Mouse (Mus musculus): ENCODE measurements around the gene Csnk1e.
"Not testable (repeated sequence)": the region's sequence is repeated elsewhere in the genome, so short reads cannot be mapped to it uniquely, and the experiment has no call there.

Gene Csnk1e

DNA sequence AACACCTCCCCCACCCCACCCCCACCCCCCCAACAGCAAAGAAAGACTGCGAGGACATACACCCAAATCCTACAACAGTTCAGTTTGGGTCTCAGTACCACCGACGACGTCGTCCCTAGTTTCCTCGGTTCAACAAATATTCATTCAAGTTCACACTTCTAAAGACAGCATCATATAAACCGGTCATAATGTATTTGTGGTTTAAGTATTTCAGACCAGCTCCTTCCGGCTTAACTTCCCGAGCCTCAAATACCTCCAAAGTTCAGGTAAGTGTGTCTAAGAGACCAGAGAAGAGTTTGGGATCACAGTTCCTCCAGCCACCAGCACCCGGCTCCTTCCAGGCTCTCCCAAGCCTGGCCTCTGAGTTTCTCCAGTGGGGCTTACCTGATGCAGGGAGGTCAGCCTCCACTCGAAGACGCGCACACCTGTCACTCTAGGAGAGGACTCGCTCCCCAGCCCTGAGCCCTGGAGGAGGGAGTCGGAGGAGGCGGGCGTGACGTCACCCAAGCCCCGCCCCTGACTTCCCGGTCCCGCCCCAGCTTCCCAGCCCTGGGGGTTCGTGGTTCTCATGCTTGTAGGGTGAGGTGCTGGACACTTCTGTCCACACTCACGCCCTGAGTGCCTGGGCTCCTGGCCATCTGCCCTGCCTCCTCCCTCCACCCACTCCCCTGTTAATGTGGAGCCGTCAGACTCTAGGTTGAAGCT is at the start of gene Csnk1e:
Gene Csnk1e, minus strand, starts transcription at position 461 of the 705 bp plus-strand sequence.
- peak; percentile 86 for DNase-seq

DNA sequence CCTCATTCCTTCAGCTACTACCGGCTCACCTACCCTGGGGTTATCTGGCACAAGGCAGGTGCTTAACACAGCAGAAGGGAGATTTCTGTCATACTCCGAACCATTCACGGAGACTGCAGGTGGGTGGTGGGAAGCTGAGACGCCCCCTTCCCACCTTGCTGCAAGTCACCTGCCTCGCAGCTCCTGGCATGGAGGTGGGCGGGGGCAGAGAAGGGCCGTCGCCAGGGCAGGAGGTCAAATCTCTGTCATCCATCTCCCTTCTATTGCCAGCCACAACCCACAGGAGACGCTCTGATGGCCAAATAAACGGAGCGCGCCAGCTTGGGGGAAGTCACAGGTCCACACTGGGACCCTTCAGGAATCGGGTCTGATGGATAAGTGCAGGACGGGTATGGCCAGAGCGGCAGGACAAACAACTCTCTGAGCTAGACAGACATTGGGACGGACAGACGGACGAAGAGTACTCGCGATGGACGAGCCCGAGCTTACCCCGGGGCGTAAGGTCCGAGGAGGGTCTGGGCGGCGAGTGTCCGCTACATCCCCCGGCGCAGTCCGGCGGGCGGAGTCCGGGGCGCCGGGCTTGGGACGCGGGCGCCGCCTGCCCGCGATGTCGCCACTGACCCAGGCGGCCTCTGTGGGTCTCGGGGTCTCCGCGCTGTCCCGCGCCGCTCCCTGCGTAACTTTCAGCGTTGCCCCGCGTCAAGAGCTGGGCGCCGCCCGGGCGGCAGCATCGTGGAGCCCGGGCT is 49.5 kb upstream of the Csnk1e start, which contains the start of gene Kcnj4:
Gene Kcnj4, minus strand, starts transcription at position 535 of the 746 bp plus-strand sequence.
- DNase-seq, result no peak

DNA sequence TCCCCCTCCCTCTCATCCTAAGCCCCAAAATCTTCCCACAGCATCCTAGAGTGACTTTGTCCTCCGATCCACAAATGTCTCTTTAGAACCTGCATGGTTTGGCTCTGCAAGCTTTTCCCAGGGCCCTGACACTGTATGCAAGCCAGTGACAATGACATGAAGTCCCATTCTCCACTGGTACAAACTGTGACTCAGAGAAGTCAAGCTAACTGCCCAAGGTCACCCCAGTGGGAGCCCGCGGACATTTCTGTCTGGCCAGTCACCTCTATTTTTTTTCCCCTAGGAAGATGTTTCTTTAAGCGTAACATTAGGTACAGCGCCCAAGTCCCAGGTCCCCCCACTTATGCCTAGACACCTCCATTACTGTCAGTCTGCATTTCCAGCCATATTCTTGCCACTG is 48.1 kb upstream of the Csnk1e start:
- no peak for DNase-seq

DNA sequence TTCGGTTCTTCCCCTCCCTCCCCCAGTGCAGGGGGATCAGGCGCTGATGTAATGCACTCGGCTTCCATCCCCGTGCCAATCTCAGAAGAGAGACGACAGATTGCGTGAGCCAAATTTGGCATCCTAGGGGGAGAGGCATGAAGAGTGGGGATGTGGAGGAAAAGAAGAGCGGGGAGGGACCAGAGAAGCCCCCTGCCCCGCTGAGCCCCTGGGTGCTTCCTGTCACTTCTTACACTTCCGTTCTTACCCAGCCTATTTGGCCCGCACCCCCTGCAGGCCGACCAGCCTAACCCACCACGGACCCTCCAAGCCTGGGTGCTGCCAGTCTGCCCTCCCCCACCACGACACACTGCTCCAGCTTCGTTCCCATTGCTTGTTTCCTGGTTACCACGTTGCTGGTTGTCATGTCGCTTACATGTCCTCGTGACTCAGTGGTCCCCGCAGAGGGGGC is 47.5 kb upstream of the Csnk1e start:
- no peak for DNase-seq

DNA sequence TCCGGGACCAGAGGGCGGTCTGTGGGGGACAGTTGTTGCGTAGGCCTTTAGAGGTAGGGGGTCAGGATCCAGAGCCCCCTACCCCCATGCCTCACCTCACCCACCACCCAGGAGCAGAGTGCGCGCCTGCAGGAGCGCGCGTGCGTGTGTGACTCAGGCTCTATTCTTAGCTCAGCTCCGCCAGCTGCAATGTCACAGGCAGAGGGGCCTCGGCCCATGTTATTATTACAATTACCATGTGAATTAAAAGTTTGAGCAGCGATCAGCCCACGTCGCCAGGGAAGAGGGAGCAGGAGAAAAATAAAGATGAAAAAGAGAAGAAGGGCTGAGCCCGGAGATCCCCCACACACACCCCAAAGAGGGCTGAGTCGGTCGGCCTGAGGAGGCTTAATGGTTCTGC is 44.7 kb upstream of the Csnk1e start:
- DNase-seq, result no peak

DNA sequence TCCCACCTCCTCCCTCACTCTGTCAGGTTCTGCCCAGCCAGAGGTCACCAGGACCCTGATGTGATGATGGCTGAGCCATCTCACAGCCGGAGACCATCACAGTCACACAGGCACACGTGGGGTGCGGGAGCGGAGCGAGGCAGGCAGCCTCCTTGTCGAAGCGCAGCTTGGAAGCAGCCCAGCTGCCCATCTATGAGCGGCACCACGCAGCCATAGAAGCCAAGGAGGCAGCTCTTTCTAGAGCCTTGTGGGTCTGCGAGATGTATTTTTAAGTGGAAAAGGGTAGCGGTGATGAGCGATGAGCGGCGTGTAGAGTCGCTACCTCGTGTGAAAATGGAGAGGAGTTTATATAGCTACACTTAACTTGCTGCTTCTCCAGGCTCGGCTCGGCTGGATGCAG is 38.2 kb upstream of the Csnk1e start:
- no peak for DNase-seq

DNA sequence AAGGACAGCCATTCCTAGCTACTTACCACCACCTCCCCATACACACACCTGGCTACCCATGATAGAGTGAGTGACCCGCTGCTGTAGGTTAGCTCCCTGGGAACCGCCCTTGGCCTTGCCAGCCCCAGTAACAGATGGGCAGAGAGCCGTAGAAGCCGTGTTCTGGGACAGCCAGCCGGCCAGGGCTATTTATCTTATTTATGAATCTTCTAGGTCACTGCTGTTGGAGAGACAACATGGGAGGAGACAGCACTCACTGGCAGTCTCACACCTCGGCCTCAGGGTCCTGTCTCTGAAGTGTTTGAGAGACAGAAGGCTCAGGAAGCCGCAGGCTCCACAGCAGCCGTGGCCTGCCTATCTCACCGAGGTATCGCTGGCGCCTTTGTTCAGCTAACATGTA is 34.1 kb upstream of the Csnk1e start:
- DNase-seq, result no peak

DNA sequence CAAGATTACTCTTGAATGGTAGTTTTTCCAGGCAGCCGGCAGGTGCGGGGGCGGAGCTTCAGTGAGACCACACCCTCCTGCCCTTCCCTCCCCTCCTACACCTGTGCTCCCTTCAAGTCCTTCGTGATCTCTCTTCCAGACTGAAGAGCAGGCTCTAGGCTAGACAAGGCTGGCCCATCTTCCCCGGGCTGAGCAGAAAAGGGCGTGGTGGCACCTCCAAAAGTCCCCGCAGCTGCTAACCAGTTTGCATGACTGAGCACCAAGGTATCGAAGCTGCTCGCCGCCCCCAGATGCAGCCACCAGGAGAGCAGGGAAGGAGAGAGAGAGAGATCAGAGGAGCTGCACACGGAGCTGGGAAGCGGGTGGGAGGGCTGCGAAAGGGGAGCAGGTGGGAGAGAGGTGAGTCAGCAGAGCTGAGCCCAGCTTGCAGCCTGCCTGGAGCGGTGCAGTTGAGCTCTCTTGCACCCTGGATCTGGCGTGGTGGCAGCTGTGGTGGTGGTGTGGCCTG is 25.9 kb upstream of the Csnk1e start:
- peak; percentile 28 for DNase-seq

DNA sequence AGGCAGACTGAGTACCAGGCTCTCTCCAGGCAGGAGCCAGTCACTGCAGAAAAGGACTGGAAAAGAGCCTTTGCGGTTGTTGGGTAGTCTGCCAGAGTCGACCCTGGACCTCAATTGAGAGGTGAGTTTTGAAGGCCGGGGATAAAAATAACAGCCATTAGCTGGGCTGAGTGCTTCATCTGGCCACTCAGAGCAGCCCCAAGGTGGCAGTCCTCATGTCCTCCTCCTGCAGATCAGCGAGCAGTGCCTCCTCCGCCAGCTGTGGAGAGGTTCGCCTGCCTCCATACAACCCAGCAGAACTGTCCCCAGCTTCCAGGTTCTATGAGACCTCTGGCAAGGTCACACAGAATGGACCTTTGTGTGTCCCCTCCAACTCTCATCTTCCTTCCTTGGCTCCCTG is 21.9 kb upstream of the Csnk1e start:
- DNase-seq, result no peak

DNA sequence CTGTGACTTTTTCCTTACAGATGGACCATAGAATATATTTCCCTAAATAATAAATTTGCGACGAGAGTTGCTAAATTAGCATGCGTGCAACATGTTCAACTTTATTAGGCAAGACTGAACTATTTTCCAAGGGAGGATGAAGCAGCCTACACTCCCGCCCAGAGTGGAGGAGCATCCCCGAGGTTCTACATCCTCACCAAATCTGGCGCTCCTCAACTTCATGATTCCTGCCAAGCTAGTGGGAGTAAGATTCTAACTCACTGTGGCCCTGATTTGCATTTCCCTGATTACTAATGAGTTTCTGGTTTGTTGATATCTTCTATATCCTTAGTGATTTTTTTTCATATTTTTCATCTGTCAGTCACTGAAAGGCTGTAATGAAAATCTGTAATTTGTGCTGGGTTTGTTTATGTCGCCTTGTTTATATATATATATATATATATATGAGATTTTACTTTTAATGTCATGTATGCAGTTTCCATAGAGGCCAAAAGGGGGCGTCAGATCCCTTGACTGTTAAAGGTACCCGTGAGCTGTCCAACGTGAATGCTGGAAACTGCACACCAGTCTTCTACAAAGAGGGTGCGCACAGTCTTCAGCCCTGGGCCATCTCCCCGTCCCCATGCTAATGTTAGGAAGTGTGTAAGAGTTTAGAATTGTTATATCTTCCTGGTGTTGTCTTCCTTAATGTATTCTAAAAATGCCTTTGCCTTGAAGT is 18.4 kb upstream of the Csnk1e start:
- peak; percentile 10 for DNase-seq

DNA sequence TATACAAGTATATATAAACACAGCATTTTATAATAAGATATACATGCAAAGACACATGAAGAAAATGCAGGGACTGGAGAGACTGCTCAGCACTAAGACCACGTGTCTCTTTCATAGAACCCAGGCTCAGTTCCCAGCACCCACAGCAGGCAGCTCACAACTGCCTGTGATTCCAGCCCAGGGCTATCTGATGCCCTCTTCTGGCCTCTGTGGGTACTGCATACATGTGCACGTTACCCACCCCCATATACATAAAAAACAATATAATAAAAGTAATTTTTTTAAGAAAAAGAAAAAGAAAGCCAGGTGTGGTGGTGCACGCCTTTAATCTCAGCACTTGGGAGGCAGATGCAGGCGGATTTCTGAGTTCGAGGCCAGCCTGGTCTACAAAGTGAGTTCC is 17.7 kb upstream of the Csnk1e start:
- no peak for DNase-seq

DNA sequence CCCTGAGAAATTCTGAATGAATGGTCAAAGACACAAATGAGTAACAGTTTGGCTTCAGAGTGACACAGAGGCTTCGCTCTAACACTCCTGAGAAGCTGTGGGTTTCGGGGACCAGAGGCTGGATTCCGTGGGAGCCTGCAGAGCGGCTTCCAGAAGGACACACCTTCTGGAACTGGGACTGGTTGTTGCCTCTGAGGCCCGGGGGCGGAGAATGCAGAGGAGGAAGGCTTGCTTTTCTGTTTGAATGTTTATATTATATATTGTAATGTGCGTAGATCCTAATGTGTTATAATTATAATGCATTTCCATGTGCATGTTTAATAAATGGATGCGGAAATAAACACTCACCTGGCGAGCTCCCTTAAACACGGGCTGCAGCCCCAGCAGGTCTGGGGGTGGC is 15.7 kb upstream of the Csnk1e start:
- DNase-seq, result no peak

DNA sequence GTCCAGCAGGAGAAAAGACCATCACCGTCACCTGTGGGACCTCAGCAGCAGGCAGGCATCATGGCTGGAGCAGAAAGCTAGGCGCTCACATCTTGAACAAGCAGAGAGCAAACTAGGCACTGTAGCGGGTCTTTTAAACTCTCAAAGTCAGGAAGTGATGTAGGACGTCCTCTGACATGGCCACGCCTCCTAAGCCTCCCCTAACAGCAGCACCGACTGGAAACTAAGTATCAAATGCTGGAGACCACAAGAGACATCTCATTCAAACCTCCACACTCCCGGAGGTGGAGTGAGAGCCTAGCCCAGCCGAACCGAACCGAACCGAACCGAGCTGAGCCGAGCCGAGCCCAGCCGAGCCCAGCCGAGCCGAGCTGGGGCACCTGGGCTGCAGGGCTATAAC is 15.2 kb upstream of the Csnk1e start:
- peak; percentile 13 for DNase-seq

DNA sequence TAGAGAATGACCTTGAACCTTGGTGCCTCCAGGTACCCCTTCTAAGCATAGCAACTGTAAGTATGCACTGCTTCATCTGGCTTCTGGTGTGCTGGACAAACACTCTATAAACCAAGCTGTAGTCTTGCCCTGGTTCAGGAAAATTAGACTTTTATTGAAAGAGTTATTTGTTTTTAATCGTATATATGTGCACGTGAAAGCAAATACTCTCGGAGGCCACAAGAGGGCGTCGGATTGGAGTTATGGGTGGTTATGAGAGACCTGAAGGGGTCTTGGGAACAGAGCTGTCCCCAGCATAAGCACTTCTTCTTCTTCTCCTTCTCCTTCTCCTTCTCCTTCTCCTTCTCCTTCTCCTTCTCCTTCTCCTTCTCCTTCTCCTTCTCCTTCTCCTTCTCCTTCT is 14.2 kb upstream of the Csnk1e start:
- no peak for DNase-seq

DNA sequence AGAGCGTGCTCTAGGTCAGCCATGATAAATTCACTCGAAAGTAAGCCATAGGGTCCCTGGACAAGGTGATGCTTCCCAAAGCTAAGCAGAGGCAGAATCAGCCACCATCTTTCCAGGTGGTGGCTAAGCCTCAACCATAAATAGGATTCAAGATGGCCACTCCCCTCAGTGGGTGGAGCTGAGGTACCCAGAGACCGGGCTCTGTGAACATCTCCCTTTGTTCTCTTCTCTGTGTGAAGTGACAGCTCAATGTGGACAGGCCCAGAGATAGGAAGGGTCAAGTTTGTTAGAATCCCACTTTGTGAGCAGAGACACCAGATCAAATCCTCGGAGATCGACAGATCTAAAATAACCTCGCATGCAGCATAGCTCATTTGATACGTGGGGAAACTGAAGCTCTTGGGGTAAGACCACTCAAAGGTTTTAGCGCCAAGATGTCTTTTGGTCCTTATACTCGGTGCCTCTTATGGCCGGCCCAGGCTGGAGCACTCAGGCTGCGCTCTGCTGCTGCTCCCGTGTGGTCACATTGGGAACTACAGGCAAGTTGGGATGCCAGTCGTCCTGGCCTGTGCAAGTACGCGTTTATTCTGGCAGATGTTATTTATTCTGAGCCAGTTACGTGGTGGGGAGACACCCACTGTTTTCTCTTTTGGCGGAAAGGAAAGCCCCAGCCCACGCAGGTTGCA is 11.4 kb upstream of the Csnk1e start:
- peak; percentile 92 for DNase-seq

DNA sequence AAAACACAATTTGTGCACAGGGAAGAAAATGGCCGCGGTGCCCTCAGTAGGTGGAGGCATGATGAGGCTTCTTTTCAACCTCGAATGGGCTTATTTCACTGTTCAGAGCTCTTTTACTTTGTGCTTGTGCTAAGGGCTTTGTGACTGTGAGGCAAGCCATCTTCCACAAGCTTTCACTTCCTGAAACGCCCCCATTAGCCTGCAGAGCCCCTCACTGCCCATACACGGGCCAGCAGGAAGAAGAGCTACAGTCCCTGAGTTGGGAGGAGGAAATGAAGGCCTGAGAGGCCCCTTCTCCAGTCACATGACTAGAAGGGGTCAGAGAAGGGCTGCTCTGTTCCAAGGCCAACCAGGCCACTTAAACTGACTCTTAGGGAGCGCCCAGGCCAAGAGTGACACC is 1.2 kb upstream of the Csnk1e start:
- DNase-seq, result peak; percentile 42

DNA sequence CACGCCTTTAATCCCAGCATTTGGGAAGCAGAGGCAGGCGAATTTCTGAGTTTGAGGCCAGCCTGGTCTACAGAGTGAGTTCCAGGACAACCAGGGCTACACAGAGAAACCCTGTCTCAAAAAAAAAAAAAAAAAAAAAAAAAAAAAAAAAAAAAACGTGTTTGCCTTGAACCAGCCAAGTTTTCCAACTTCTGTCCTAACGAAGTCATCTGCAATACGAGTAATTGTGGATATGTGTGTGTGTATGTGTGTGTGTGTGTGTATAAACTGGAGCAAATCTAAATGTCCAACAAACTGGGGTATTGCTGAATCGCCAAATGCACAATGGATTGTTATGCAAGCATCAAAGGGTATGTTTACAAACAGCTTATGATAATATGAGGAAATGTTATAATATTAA is 738 bp upstream of the Csnk1e start:
- not testable (repeated sequence) for DNase-seq

DNA sequence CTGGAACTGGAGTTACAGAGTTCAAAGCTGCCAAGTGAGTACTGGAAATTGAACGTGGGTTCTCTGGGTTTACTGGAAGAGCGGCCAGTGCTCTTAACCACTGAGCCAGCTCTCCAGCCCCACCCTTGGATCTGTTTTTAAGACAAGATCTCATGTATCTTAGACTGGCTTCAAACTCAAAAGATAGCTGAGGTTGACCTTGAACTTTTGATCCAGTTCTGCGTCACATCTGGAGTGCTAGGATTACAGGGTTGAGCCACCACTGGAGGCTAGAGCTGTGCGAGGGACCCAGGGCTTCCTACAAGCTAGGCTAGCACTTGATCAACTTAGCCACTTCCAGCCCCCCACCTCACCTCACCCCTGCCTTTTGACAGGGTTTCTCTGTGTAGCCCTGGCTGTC is 1.5 kb downstream of the Csnk1e start:
- no peak for DNase-seq

DNA sequence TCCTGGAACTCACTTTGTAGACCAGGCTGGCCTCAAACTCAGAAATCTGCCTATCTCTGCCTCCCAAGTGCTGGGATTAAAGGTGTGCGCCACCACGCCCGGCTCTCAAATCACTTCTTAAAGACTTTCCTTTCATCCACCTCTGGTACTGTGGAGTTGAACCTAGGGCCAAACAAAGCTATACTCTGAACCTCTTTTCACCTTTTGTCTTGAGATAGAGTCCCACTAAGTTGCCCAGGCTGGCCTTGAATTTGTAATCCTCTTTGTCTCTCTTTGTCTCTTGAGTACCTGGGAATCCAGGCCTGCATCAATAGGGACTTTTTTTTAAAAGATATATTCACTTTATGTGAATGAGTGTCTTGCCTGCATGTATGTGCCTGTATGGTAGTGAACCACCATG is 7.3 kb downstream of the Csnk1e start:
- DNase-seq, result no peak

DNA sequence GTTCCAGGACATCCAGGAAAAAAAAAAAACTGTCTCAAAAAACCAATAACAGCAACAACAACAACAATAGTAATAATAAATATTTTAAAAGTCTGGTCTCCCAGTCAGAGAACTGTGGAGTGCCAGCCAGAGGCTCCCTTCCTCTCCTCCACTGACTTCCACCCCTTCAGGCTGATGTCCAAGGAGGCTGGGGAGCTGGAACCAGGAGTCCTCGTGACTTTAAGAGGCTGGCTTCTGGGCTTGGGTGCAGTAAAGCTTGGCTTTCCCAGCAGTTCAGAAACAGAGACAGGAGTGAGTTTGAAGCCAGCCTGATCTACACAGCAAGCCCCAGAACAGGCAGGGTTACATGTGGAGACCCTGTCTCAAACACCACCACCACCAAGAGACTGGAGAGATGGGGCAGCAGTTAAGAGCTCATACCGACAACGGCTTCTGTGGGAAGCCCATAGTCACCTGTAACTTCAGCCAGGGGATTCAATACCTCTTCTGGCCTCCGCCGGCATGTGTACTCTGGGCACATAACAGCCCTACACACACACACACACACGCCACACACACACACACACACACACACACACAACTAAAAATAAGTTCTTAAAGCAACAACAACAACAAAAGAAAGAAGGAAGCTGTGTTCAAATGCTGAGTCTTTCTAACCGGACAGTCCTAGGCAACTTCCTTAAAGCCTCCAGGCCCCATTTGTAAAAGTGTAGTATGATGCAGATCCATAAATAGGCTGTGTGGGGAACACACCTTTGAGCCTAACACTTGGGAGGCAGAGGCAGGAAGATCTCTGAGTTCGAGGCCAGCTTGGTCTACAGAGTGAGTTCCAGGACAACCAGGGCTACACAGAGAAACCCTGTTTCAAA is 9.3 kb downstream of the Csnk1e start:
- DNase-seq, result no peak

DNA sequence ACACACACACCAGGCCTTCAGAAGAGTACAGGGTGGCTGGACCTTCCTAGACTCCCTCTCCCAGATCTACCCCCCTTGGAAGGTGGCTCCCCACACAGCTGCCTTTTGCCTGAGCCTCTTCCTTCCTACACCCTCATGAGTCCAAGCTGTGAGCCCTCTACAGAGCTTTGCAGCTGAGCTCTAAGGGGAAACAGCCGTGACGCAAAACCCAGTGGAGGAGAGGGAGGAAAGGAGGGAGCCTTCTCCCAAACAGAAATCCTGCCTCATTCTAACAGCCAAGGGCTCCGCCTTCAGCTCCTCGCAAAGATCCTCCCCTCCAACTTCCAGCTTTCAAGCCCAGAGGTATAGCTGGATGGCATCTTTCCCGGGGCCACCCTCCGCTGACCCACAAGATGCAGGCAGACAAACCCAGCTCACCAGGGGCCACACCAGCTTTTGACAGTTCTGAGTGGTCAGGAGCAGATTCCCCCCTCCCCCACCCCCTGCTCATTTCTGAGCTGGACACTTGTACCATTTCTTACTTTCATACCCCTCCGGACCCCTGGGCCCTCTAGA is 11.4 kb downstream of the Csnk1e start:
- DNase-seq, result no peak
